Mouse (Mus musculus) embryonic facial prominence, embryonic 15.5 days (tissue): ENCODE data around the gene Nup93. TPM values are rescaled to one million over a fixed set of nuclear protein-coding genes. Genes with fewer than 3 reads are reported as not detected.

ENCODE experiments used
- ATAC-seq: fragments of 200-750 bp; cut with Nextera tagmentation; 2 replicates; pipeline ENCODE4 v1.8.0; 2017; ENCODE audit warnings: low read depth, moderate TSS enrichment; ENCODE audit not compliant: insufficient number of reproducible peaks, low FRiP score, low TSS enrichment
- H3K27ac ChIP-seq: fragments of 300-500 bp; sonication (generic); replicated peaks from 2 replicates; pipeline ENCODE4 v1.5.1; 2015; ENCODE audit warnings: mild to moderate bottlenecking, inconsistent platforms
- H3K27me3 ChIP-seq: fragments of 300-500 bp; sonication (generic); 2 replicates; pipeline ENCODE4 v1.6.1; 2015; ENCODE audit warnings: inconsistent platforms
- H3K36me3 ChIP-seq: fragments of 300-500 bp; sonication (generic); 2 replicates; pipeline ENCODE4 v1.6.1; 2015; ENCODE audit warnings: mild to moderate bottlenecking, inconsistent platforms
- H3K4me1 ChIP-seq: fragments of 300-500 bp; sonication (generic); 2 replicates; pipeline ENCODE4 v1.6.1; 2015; ENCODE audit warnings: inconsistent platforms
- H3K4me2 ChIP-seq: fragments of 300-500 bp; sonication (generic); replicated peaks from 2 replicates; pipeline ENCODE4 v1.6.1; 2015; ENCODE audit warnings: mild to moderate bottlenecking, inconsistent platforms
- H3K4me3 ChIP-seq: fragments of 300-500 bp; sonication (generic); replicated peaks from 2 replicates; pipeline ENCODE4 v1.5.1; 2015; ENCODE audit warnings: mild to moderate bottlenecking, inconsistent platforms
- H3K9ac ChIP-seq: fragments of 300-500 bp; sonication (generic); 2 replicates; pipeline ENCODE4 v1.6.1; 2015; ENCODE audit warnings: inconsistent platforms
- H3K9me3 ChIP-seq: fragments of 300-500 bp; sonication (generic); replicated peaks from 2 replicates; pipeline ENCODE4 v1.6.1; 2016; ENCODE audit warnings: inconsistent platforms
- WGBS: fragments of 180-500 bp; shearing (Covaris S2); methylation state at CpG from one replicate; pipeline ENCODE4 v1.1.7; 2015; 5-methylcytosine and 5-hydroxymethylcytosine counted together
- polyA plus RNA-seq: library from polyadenylated mRNA; unstranded; fragments of >200 nt; fragmentation: Nextera tagmentation; extraction: Ambion mirVana; gene quantifications from 2 replicates; pipeline ENCODE4 v1.2.1, GENCODE M21; 2015

Nup93 gene
- polyA plus RNA-seq, 1 experiment from 2014 or later: 63.5 TPM

GRCm38 (mm10) chr8:94187290-94188002 lies 26.9 kb upstream of the Nup93 start:
- ATAC-seq: no peak
- 29% methylated on average over 21 of the region's 21 CpGs for WGBS
- no peaks in the 10 kb centered on the region for H3K36me3 ChIP-seq
- H3K4me3 ChIP-seq: no peak overlapping the region
- H3K4me2 ChIP-seq: no peak overlapping the region
- peaks cover 30% of the 10 kb centered on the region for H3K4me1 ChIP-seq
- no peak overlapping the region for H3K9ac ChIP-seq
- H3K27ac ChIP-seq: no peak overlapping the region
- H3K9me3 ChIP-seq: no peaks in the 10 kb centered on the region
- peaks cover 48% of the 10 kb centered on the region for H3K27me3 ChIP-seq

- Histone ChIP-seq H3K36me3 (no peaks in the 10 kb centered on the region), H3K27ac (no peak overlapping the region), H3K4me1 (peaks cover 17% of the 10 kb centered on the region), H3K4me2 (no peak overlapping the region), H3K27me3 (peaks cover 29% of the 10 kb centered on the region), H3K9me3 (no peaks in the 10 kb centered on the region), H3K4me3 (no peak overlapping the region), H3K9ac (no peak overlapping the region)
- 62% methylated on average over 13 of the region's 13 CpGs for WGBS
- ATAC-seq: no peak
Measured at GRCm38 (mm10) chr8:94189275-94190031, 24.9 kb upstream of the Nup93 start.

GRCm38 (mm10) chr8:94191101-94191691 lies 23.2 kb upstream of the Nup93 start:
- WGBS: 19% methylated on average over 21 of the region's 21 CpGs
- no peaks in the 10 kb centered on the region for H3K9me3 ChIP-seq
- no peak overlapping the region for H3K9ac ChIP-seq
- 0 out of 2 replicates have a peak, but pooled peaks have one; percentile 21 for ATAC-seq
- H3K27ac ChIP-seq: no peak overlapping the region
- peaks cover 17% of the 10 kb centered on the region for H3K27me3 ChIP-seq
- peak overlapping the region; percentile 30 for H3K4me3 ChIP-seq
- H3K4me1 ChIP-seq: peaks cover 14% of the 10 kb centered on the region
- peak overlapping the region; percentile 47 for H3K4me2 ChIP-seq
- no peaks in the 10 kb centered on the region for H3K36me3 ChIP-seq

GRCm38 (mm10) chr8:94192926-94193325 lies 21.4 kb upstream of the Nup93 start:
- ATAC-seq: 0 out of 2 replicates have a peak, but pooled peaks have one; percentile 55
- WGBS: 56% methylated on average over 1 of the region's 1 CpGs
- Histone ChIP-seq H3K36me3 (no peaks in the 10 kb centered on the region), H3K4me2 (no peak overlapping the region), H3K9me3 (no peaks in the 10 kb centered on the region), H3K27ac (no peak overlapping the region), H3K27me3 (no peaks in the 10 kb centered on the region), H3K4me3 (no peak overlapping the region), H3K9ac (no peak overlapping the region), H3K4me1 (peaks cover 7% of the 10 kb centered on the region; the same call in 1 of the 2 replicates)

GRCm38 (mm10) chr8:94194591-94195223 lies 19.7 kb upstream of the Nup93 start:
- WGBS: 82% methylated on average over 7 of the region's 7 CpGs

GRCm38 (mm10) chr8:94199202-94199869 lies 15.0 kb upstream of the Nup93 start:
- H3K27me3 ChIP-seq: no peaks in the 10 kb centered on the region; the same call in 1 of the 2 replicates
- no peaks in the 10 kb centered on the region for H3K4me1 ChIP-seq
- 43% methylated on average over 10 of the region's 10 CpGs for WGBS
- H3K4me3 ChIP-seq: no peak overlapping the region
- ATAC-seq: no peak
- H3K27ac ChIP-seq: no peak overlapping the region
- no peak overlapping the region for H3K4me2 ChIP-seq
- H3K36me3 ChIP-seq: no peaks in the 10 kb centered on the region
- H3K9ac ChIP-seq: no peak overlapping the region
- H3K9me3 ChIP-seq: no peaks in the 10 kb centered on the region

More at GRCm38 (mm10) chr8:94194591-94195223, 19.7 kb upstream of the Nup93 start:
- H3K9me3 ChIP-seq: no peaks in the 10 kb centered on the region
- H3K27ac ChIP-seq: no peak overlapping the region
- H3K4me1 ChIP-seq: peaks cover 7% of the 10 kb centered on the region; the same call in 1 of the 2 replicates
- ATAC-seq: no peak
- no peak overlapping the region for H3K9ac ChIP-seq
- H3K4me3 ChIP-seq: no peak overlapping the region
- H3K27me3 ChIP-seq: no peaks in the 10 kb centered on the region
- H3K36me3 ChIP-seq: no peaks in the 10 kb centered on the region
- no peak overlapping the region for H3K4me2 ChIP-seq

- Histone ChIP-seq H3K9me3 (no peaks in the 10 kb centered on the region), H3K27me3 (no peaks in the 10 kb centered on the region; the same call in 1 of the 2 replicates), H3K27ac (no peak overlapping the region), H3K4me1 (no peaks in the 10 kb centered on the region), H3K36me3 (no peaks in the 10 kb centered on the region), H3K9ac (no peak overlapping the region), H3K4me3 (no peak overlapping the region), H3K4me2 (no peak overlapping the region)
- ATAC-seq: no peak
- 71% methylated on average over 3 of the region's 3 CpGs for WGBS
Measured at GRCm38 (mm10) chr8:94204043-94204442, 10.3 kb upstream of the Nup93 start.

GRCm38 (mm10) chr8:94205736-94206135 lies 8.6 kb upstream of the Nup93 start:
- WGBS: 22% methylated on average over 5 of the region's 5 CpGs

GRCm38 (mm10) chr8:94206256-94206655 lies 8.1 kb upstream of the Nup93 start:
- Histone ChIP-seq H3K4me1 (no peaks in the 10 kb centered on the region), H3K27me3 (no peaks in the 10 kb centered on the region; the same call in 1 of the 2 replicates), H3K4me2 (no peak overlapping the region), H3K4me3 (no peak overlapping the region), H3K9me3 (no peaks in the 10 kb centered on the region), H3K27ac (no peak overlapping the region), H3K36me3 (no peaks in the 10 kb centered on the region), H3K9ac (no peak overlapping the region)
- WGBS: 49% methylated on average over 8 of the region's 8 CpGs
- no peak for ATAC-seq

More at GRCm38 (mm10) chr8:94205736-94206135, 8.6 kb upstream of the Nup93 start:
- no peak overlapping the region for H3K4me2 ChIP-seq
- no peak overlapping the region for H3K27ac ChIP-seq
- H3K36me3 ChIP-seq: no peaks in the 10 kb centered on the region
- no peaks in the 10 kb centered on the region for H3K9me3 ChIP-seq
- H3K4me1 ChIP-seq: no peaks in the 10 kb centered on the region
- no peak overlapping the region for H3K4me3 ChIP-seq
- H3K27me3 ChIP-seq: no peaks in the 10 kb centered on the region; the same call in 1 of the 2 replicates
- ATAC-seq: no peak
- no peak overlapping the region for H3K9ac ChIP-seq

GRCm38 (mm10) chr8:94207491-94207890 lies 6.9 kb upstream of the Nup93 start:
- 48% methylated on average over 2 of the region's 2 CpGs for WGBS
- Histone ChIP-seq H3K9me3 (no peaks in the 10 kb centered on the region), H3K4me3 (no peak overlapping the region), H3K4me2 (no peak overlapping the region), H3K36me3 (no peaks in the 10 kb centered on the region), H3K4me1 (no peaks in the 10 kb centered on the region), H3K9ac (no peak overlapping the region), H3K27me3 (no peaks in the 10 kb centered on the region; the same call in 1 of the 2 replicates), H3K27ac (no peak overlapping the region)
- no peak for ATAC-seq
